Mouse (Mus musculus) urinary bladder, postnatal 25 days (tissue): ENCODE data around the gene Nxph1.

ENCODE experiments used
- DNase-seq: peaks from one replicate; pipeline ENCODE4 v3.0.0; 2022; ENCODE audit warnings: low spot score

Gene Nxph1

GRCm38 (mm10) chr6:8948131-8948470, at the start of gene Nxph1:
Gene Nxph1 (plus strand): TSS chr6:8948431.
- DNase-seq, result no peak

GRCm38 (mm10) chr6:8900021-8900728, 48.1 kb upstream of the Nxph1 start:
- no peak for DNase-seq

- DNase-seq, result no peak
Measured at GRCm38 (mm10) chr6:8900729-8901122, 47.5 kb upstream of the Nxph1 start.

- no peak for DNase-seq
Measured at GRCm38 (mm10) chr6:8907917-8908316, 40.3 kb upstream of the Nxph1 start.

- DNase-seq, result no peak
Measured at GRCm38 (mm10) chr6:8913404-8913803, 34.8 kb upstream of the Nxph1 start.

- no peak for DNase-seq
Measured at GRCm38 (mm10) chr6:8914682-8915081, 33.5 kb upstream of the Nxph1 start.

- DNase-seq, result no peak
Measured at GRCm38 (mm10) chr6:8924481-8924880, 23.8 kb upstream of the Nxph1 start.

- no peak for DNase-seq
Measured at GRCm38 (mm10) chr6:8935241-8935640, 13.0 kb upstream of the Nxph1 start.

- DNase-seq, result peak; percentile 52
Measured at GRCm38 (mm10) chr6:8935705-8936104, 12.5 kb upstream of the Nxph1 start.

- DNase-seq, result no peak
Measured at GRCm38 (mm10) chr6:8936168-8936567, 12.1 kb upstream of the Nxph1 start.

- DNase-seq, result peak; percentile 44
Measured at GRCm38 (mm10) chr6:8948471-8949411, 510 bp downstream of the Nxph1 start.

GRCm38 (mm10) chr6:8949665-8950201, 1.5 kb downstream of the Nxph1 start:
- DNase-seq, result no peak

- no peak for DNase-seq
Measured at GRCm38 (mm10) chr6:8950611-8951325, 2.5 kb downstream of the Nxph1 start.

- peak; percentile 19 for DNase-seq
Measured at GRCm38 (mm10) chr6:8951326-8951695, 3.1 kb downstream of the Nxph1 start.

- DNase-seq, result no peak
Measured at GRCm38 (mm10) chr6:8951884-8952590, 3.8 kb downstream of the Nxph1 start.

GRCm38 (mm10) chr6:8955817-8956529, 7.7 kb downstream of the Nxph1 start:
- no peak for DNase-seq

- DNase-seq, result no peak
Measured at GRCm38 (mm10) chr6:8956743-8957528, 8.7 kb downstream of the Nxph1 start.

- DNase-seq, result peak; percentile 17
Measured at GRCm38 (mm10) chr6:8957529-8957887, 9.3 kb downstream of the Nxph1 start.

GRCm38 (mm10) chr6:8958081-8958919, 10.1 kb downstream of the Nxph1 start:
- DNase-seq, result no peak
